Mouse (Mus musculus): ENCODE data around the gene Vmn1r166. TPM values are rescaled to one million over a fixed set of nuclear protein-coding genes. Genes with fewer than 3 reads are reported as not detected.
"Not testable (repeated sequence)": the region's sequence is repeated elsewhere in the genome, so short reads cannot be mapped to it uniquely, and the experiment has no call there.

Gene Vmn1r166
- polyA plus RNA-seq (2015; fragmentation: Nextera tagmentation; extraction: Ambion mirVana), result not detected in 2 replicates

- WGBS, result no CpG with 5 or more reads among the region's 2 CpGs
- H3K36me3 ChIP-seq (ENCODE audit: control insufficient read depth, insufficient read depth, low read length); H3K4me2 ChIP-seq (ENCODE audit: low read depth, low read length); H3K9me3 ChIP-seq (ENCODE audit: control insufficient read depth, low read length); H3K4me3 ChIP-seq (ENCODE audit: low read length); H3K27ac ChIP-seq (ENCODE audit: low read length); H3K9ac ChIP-seq (ENCODE audit: low read length); H3K27me3 ChIP-seq (ENCODE audit: control insufficient read depth, insufficient read depth, low read depth, low read length); H3K4me1 ChIP-seq (replicated peaks; ENCODE audit: control insufficient read depth, insufficient read depth, low read length); ATAC-seq (ENCODE audit: low read depth): not testable (repeated sequence)
These were observed at the start of gene Vmn1r166 for GRCm38 (mm10) chr7:23251582-23251981. TSS of gene Vmn1r166 (minus strand) at chr7:23251682.

DNA sequence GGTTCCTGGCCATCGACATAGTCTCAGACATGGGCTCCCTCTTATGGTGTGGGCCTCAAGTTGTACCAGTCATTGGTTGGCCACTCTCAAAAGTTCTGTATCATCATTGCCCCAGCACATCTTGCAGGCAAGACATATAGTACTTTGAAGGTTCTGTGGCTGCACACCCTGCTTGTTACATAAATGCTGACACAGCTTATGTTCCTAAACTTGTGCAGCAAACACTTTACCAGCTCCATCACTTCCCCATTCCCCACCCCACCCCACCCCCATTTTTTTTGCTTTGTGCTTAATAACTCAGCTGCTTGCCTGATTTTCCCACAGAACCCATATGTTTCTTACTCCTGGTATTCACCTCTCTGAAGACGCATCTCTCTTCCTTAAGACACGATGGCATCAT lies 49.4 kb upstream of the Vmn1r166 start, which contains the start of gene Nlrp4e:
Nlrp4e (plus strand) TSS at position 301 of the 400 bp plus-strand sequence.
- not testable (repeated sequence) for H3K9ac ChIP-seq (ENCODE audit: low read length); ATAC-seq (ENCODE audit: low read depth); H3K4me1 ChIP-seq (replicated peaks; ENCODE audit: control insufficient read depth, insufficient read depth, low read length); H3K27me3 ChIP-seq (ENCODE audit: control insufficient read depth, insufficient read depth, low read depth, low read length); H3K9me3 ChIP-seq (ENCODE audit: control insufficient read depth, low read length); H3K36me3 ChIP-seq (ENCODE audit: control insufficient read depth, insufficient read depth, low read length); H3K4me2 ChIP-seq (ENCODE audit: low read depth, low read length); H3K4me3 ChIP-seq (ENCODE audit: low read length); H3K27ac ChIP-seq (ENCODE audit: low read length)
- WGBS, result 83% methylated on average over 3 of the region's 3 CpGs

DNA sequence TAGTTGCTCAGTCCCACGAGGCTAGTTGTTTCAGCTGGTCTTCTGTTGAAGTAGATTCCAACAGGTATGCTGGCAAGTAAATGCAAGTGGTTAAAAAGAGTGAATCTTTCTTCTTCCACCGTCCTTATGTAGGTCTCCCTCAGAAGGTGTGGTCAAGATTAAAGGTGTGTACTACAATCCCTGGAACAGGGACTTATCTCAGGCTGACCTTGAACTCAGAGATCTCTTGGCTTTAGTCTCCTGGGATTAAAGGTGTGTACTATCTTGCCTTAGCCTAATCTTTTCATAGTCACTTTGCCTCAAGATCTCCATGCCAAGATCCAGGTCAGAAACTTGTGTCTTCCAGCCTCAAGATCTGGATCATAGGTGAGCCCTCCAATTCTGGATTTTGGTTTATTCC lies 27.3 kb upstream of the Vmn1r166 start, which contains the start of gene Gm6902:
Gm6902 (minus strand) TSS at position 101 of the 400 bp plus-strand sequence.
- not testable (repeated sequence) for H3K4me2 ChIP-seq (ENCODE audit: low read depth, low read length); H3K9me3 ChIP-seq (ENCODE audit: control insufficient read depth, low read length); ATAC-seq (ENCODE audit: low read depth); H3K36me3 ChIP-seq (ENCODE audit: control insufficient read depth, insufficient read depth, low read length); H3K4me1 ChIP-seq (replicated peaks; ENCODE audit: control insufficient read depth, insufficient read depth, low read length); H3K27ac ChIP-seq (ENCODE audit: low read length); H3K4me3 ChIP-seq (ENCODE audit: low read length); H3K27me3 ChIP-seq (ENCODE audit: control insufficient read depth, insufficient read depth, low read depth, low read length); H3K9ac ChIP-seq (ENCODE audit: low read length)
- WGBS, result no CpG with 5 or more reads among the region's 2 CpGs

DNA sequence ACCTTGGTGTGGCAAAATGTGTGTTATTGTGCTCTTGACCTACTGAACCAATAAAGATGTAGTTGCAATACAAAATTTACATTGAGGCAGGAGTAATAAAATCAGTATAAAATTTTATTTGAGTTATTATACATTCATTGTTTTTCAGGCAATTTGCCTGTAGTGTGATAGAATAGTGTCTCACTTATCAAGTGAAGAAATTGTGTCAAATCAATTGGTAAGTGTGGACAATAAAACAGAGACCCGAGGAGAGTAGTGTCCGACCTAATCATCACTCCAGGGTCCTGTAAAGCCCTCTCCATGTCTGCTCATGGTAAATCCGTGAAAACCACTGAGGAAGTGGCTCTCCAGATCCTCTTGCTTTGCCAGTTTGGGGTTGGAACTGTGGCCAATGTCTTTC lies 34.5 kb downstream of the Vmn1r166 start, which contains the start of gene Vmn1r165:
Vmn1r165 (plus strand) TSS at position 301 of the 400 bp plus-strand sequence.
- not testable (repeated sequence) for H3K36me3 ChIP-seq (ENCODE audit: control insufficient read depth, insufficient read depth, low read length); ATAC-seq (ENCODE audit: low read depth); H3K4me2 ChIP-seq (ENCODE audit: low read depth, low read length); H3K9ac ChIP-seq (ENCODE audit: low read length); H3K4me3 ChIP-seq (ENCODE audit: low read length); H3K27me3 ChIP-seq (ENCODE audit: control insufficient read depth, insufficient read depth, low read depth, low read length); H3K9me3 ChIP-seq (ENCODE audit: control insufficient read depth, low read length); H3K27ac ChIP-seq (ENCODE audit: low read length); H3K4me1 ChIP-seq (replicated peaks; ENCODE audit: control insufficient read depth, insufficient read depth, low read length)
- no CpG with 5 or more reads among the region's 3 CpGs for WGBS

Other genes with a start within 250 kb of the Vmn1r166 start
- not detected in 2 replicates for gene Gm4216, start 231.8 kb downstream of the Vmn1r166 start, polyA plus RNA-seq (2015; fragmentation: Nextera tagmentation; extraction: Ambion mirVana)
- gene Vmn1r163, start 196.1 kb downstream of the Vmn1r166 start, polyA plus RNA-seq (2015; fragmentation: Nextera tagmentation; extraction: Ambion mirVana), result not detected in 2 replicates
- not detected in 2 replicates for gene Gm8720, start 184.2 kb downstream of the Vmn1r166 start, polyA plus RNA-seq (2015; fragmentation: Nextera tagmentation; extraction: Ambion mirVana)
- not detected in 2 replicates for gene Gm10662, start 107.2 kb downstream of the Vmn1r166 start, polyA plus RNA-seq (2015; fragmentation: Nextera tagmentation; extraction: Ambion mirVana)
- gene Vmn1r165, start 34.4 kb downstream of the Vmn1r166 start, polyA plus RNA-seq (2015; fragmentation: Nextera tagmentation; extraction: Ambion mirVana), result not detected in 2 replicates
- gene Gm6902, start 27.2 kb upstream of the Vmn1r166 start, polyA plus RNA-seq (2015; fragmentation: Nextera tagmentation; extraction: Ambion mirVana), result not detected in 2 replicates
- not detected in 2 replicates for gene Nlrp4e, start 49.5 kb upstream of the Vmn1r166 start, polyA plus RNA-seq (2015; fragmentation: Nextera tagmentation; extraction: Ambion mirVana)
- not detected in 2 replicates for gene Nlrp5, start 134.2 kb upstream of the Vmn1r166 start, polyA plus RNA-seq (2015; fragmentation: Nextera tagmentation; extraction: Ambion mirVana)